Mouse (Mus musculus) liver, postnatal 0 days (tissue): ENCODE data around the gene Cxxc4. TPM values are rescaled to one million over a fixed set of nuclear protein-coding genes. Genes with fewer than 3 reads are reported as not detected.
"Not testable (repeated sequence)": the region's sequence is repeated elsewhere in the genome, so short reads cannot be mapped to it uniquely, and the experiment has no call there.

Experiments
- ATAC-seq: fragments of 200-750 bp; cut with Nextera tagmentation; 2 replicates; pipeline ENCODE4 v1.8.0; 2017; ENCODE audit warnings: mild to moderate bottlenecking, moderate library complexity
- DNase-seq: peaks from one replicate; pipeline ENCODE4 v3.0.0-alpha.2; 2016
- H3K27ac ChIP-seq: fragments of 300-500 bp; sonication (generic); 2 replicates; pipeline ENCODE4 v1.5.1; 2014; ENCODE audit warnings: antibody characterized with exemption, moderate library complexity, mild to moderate bottlenecking, low read depth
- H3K27me3 ChIP-seq: fragments of 300-500 bp; sonication (generic); 2 replicates; pipeline ENCODE4 v1.6.1; 2014; ENCODE audit warnings: low read length, control low read depth, mixed read lengths; ENCODE audit not compliant: insufficient read depth
- H3K36me3 ChIP-seq: fragments of 300-500 bp; sonication (generic); replicated peaks from 2 replicates; pipeline ENCODE4 v1.6.1; 2014; ENCODE audit warnings: mild to moderate bottlenecking, control low read depth, low read length, moderate library complexity, mixed read lengths; ENCODE audit not compliant: insufficient read depth
- H3K4me1 ChIP-seq: fragments of 300-500 bp; sonication (generic); 2 replicates; pipeline ENCODE4 v1.6.1; 2014; ENCODE audit warnings: antibody characterized with exemption, mild to moderate bottlenecking, control low read depth; ENCODE audit not compliant: insufficient read depth
- H3K4me2 ChIP-seq: fragments of 300-500 bp; sonication (generic); 2 replicates; pipeline ENCODE4 v1.6.1; 2014; ENCODE audit warnings: low read depth, mild to moderate bottlenecking, low read length, moderate library complexity, mixed read lengths
- H3K4me3 ChIP-seq: fragments of 300-500 bp; sonication (generic); 2 replicates; pipeline ENCODE4 v1.5.1; 2014; ENCODE audit warnings: low read depth, low read length
- H3K9ac ChIP-seq: fragments of 300-500 bp; sonication (generic); replicated peaks from 2 replicates; pipeline ENCODE4 v1.6.1; 2014; ENCODE audit warnings: mild to moderate bottlenecking, moderate library complexity
- H3K9me3 ChIP-seq: fragments of 300-500 bp; sonication (generic); 2 replicates; pipeline ENCODE4 v1.6.1; 2016; ENCODE audit warnings: mild to moderate bottlenecking, control low read depth, low read length, mixed read lengths
- CTCF ChIP-seq: sonication (generic); IDR thresholded peaks from 2 replicates; pipeline ENCODE4 v1.5.1; 2016; ENCODE audit warnings: antibody characterized with exemption, low read depth
- EP300 ChIP-seq: IDR thresholded peaks from 2 replicates; pipeline ENCODE4 v1.6.1; 2016; ENCODE audit warnings: antibody characterized with exemption, low read depth, mild to moderate bottlenecking
- WGBS: fragments of 180-500 bp; shearing (Covaris S2); extraction: QIAGEN DNeasy Blood & Tissue Kit; methylation state at CpG from one replicate; pipeline ENCODE4 v1.1.7; 2014; ENCODE audit not compliant: insufficient replicate concordance; 5-methylcytosine and 5-hydroxymethylcytosine counted together
- polyA plus RNA-seq: library from polyadenylated mRNA; unstranded; fragments of >200 nt; fragmentation: Nextera tagmentation; extraction: Ambion mirVana; gene quantifications from 2 replicates; pipeline ENCODE4 v1.2.1, GENCODE M21; 2015

Gene Cxxc4
- polyA plus RNA-seq, result 0.13 and 0.25 TPM in 2 replicates

- Histone ChIP-seq H3K36me3 (no peaks in the 10 kb centered on the region), H3K4me1 (peaks cover 12% of the 10 kb centered on the region), H3K4me2 (peak within 1 kb of the TSS; percentile 72), H3K9ac (no peak within 1 kb of the TSS), H3K27me3 (peaks cover 48% of the 10 kb centered on the region), H3K9me3 (no peaks in the 10 kb centered on the region), H3K27ac (no peak within 1 kb of the TSS), H3K4me3 (peak within 1 kb of the TSS; percentile 49)
- TF ChIP-seq CTCF, result no peak
- no peak for TF ChIP-seq EP300
- ATAC-seq (0 out of 2 replicates have a peak, but pooled peaks have one; percentile 9), DNase-seq (no peak)
- 5% methylated on average over 16 of the region's 22 CpGs for WGBS
Observed at GRCm38 (mm10) chr3:134236414-134237112, at the start of gene Cxxc4. TSS of gene Cxxc4 (plus strand) at chr3:134236484.

- TF ChIP-seq EP300, result no peak
- TF ChIP-seq CTCF, result no peak
- 57% methylated on average over 12 of the region's 12 CpGs for WGBS
- peak overlapping the region; percentile 23; the same call in 1 of the 2 replicates for H3K4me2 ChIP-seq
Observed at GRCm38 (mm10) chr3:134188979-134189946, 47.0 kb upstream of the Cxxc4 start.

GRCm38 (mm10) chr3:134190046-134190445, 46.2 kb upstream of the Cxxc4 start:
- no peak for TF ChIP-seq EP300
- TF ChIP-seq CTCF, result no peak
- DNase-seq (no peak), ATAC-seq (no peak)
- Histone ChIP-seq H3K4me1 (no peaks in the 10 kb centered on the region), H3K9me3 (no peaks in the 10 kb centered on the region), H3K9ac (no peak overlapping the region), H3K4me2 (peak overlapping the region; percentile 23), H3K36me3 (no peaks in the 10 kb centered on the region), H3K27me3 (no peaks in the 10 kb centered on the region), H3K27ac (no peak overlapping the region), H3K4me3 (peak overlapping the region; percentile 8; the same call in 1 of the 2 replicates)
- 51% methylated on average over 11 of the region's 11 CpGs for WGBS

More at GRCm38 (mm10) chr3:134188979-134189946, 47.0 kb upstream of the Cxxc4 start:
- no peak overlapping the region for H3K27ac ChIP-seq
- ATAC-seq (no peak), DNase-seq (no peak)
- H3K27me3 ChIP-seq, result no peaks in the 10 kb centered on the region
- no peaks in the 10 kb centered on the region for H3K36me3 ChIP-seq
- no peak overlapping the region for H3K9ac ChIP-seq
- peak overlapping the region; percentile 8; the same call in 1 of the 2 replicates for H3K4me3 ChIP-seq
- no peaks in the 10 kb centered on the region for H3K9me3 ChIP-seq
- H3K4me1 ChIP-seq, result no peaks in the 10 kb centered on the region

- DNase-seq, result no peak
- Histone ChIP-seq H3K4me2 (peak overlapping the region; percentile 22), H3K9ac (no peak overlapping the region)
Observed at GRCm38 (mm10) chr3:134199892-134200291, 36.4 kb upstream of the Cxxc4 start.

GRCm38 (mm10) chr3:134206624-134207023, 29.7 kb upstream of the Cxxc4 start:
- Histone ChIP-seq H3K4me1 (no peaks in the 10 kb centered on the region), H3K36me3 (no peaks in the 10 kb centered on the region), H3K9me3 (no peaks in the 10 kb centered on the region), H3K4me3 (no peak overlapping the region), H3K4me2 (no peak overlapping the region), H3K27me3 (no peaks in the 10 kb centered on the region), H3K27ac (no peak overlapping the region), H3K9ac (no peak overlapping the region)
- ATAC-seq (no peak), DNase-seq (no peak)
- TF ChIP-seq EP300 (no peak), CTCF (no peak)
- 86% methylated on average over 3 of the region's 3 CpGs for WGBS

More at GRCm38 (mm10) chr3:134199892-134200291, 36.4 kb upstream of the Cxxc4 start:
- no peaks in the 10 kb centered on the region for H3K27me3 ChIP-seq
- 0 out of 2 replicates have a peak overlapping the region, but pooled peaks have one; percentile 6 for H3K4me3 ChIP-seq
- no peaks in the 10 kb centered on the region for H3K36me3 ChIP-seq
- TF ChIP-seq CTCF (no peak), EP300 (no peak)
- no peak for ATAC-seq
- H3K4me1 ChIP-seq, result no peaks in the 10 kb centered on the region
- H3K27ac ChIP-seq, result no peak overlapping the region
- WGBS, result 10% methylated on average over 9 of the region's 9 CpGs
- no peaks in the 10 kb centered on the region for H3K9me3 ChIP-seq

GRCm38 (mm10) chr3:134210950-134211349, 25.3 kb upstream of the Cxxc4 start:
- Histone ChIP-seq H3K27me3 (no peaks in the 10 kb centered on the region), H3K4me2 (no peak overlapping the region), H3K4me3 (no peak overlapping the region), H3K9ac (no peak overlapping the region), H3K36me3 (no peaks in the 10 kb centered on the region), H3K27ac (no peak overlapping the region), H3K4me1 (no peaks in the 10 kb centered on the region), H3K9me3 (no peaks in the 10 kb centered on the region)
- ATAC-seq (no peak), DNase-seq (no peak)
- no peak for TF ChIP-seq CTCF
- TF ChIP-seq EP300, result no peak
- 76% methylated on average over 6 of the region's 6 CpGs for WGBS

GRCm38 (mm10) chr3:134219881-134220280, 16.4 kb upstream of the Cxxc4 start:
- DNase-seq, ATAC-seq, H3K4me1 ChIP-seq, H3K4me2 ChIP-seq, H3K4me3 ChIP-seq, H3K9me3 ChIP-seq, H3K36me3 ChIP-seq, H3K27me3 ChIP-seq, H3K9ac ChIP-seq, H3K27ac ChIP-seq: not testable (repeated sequence)
